Comparison of ENCODE assay signal across 12 mouse cellular contexts in the genomic region with DNA sequence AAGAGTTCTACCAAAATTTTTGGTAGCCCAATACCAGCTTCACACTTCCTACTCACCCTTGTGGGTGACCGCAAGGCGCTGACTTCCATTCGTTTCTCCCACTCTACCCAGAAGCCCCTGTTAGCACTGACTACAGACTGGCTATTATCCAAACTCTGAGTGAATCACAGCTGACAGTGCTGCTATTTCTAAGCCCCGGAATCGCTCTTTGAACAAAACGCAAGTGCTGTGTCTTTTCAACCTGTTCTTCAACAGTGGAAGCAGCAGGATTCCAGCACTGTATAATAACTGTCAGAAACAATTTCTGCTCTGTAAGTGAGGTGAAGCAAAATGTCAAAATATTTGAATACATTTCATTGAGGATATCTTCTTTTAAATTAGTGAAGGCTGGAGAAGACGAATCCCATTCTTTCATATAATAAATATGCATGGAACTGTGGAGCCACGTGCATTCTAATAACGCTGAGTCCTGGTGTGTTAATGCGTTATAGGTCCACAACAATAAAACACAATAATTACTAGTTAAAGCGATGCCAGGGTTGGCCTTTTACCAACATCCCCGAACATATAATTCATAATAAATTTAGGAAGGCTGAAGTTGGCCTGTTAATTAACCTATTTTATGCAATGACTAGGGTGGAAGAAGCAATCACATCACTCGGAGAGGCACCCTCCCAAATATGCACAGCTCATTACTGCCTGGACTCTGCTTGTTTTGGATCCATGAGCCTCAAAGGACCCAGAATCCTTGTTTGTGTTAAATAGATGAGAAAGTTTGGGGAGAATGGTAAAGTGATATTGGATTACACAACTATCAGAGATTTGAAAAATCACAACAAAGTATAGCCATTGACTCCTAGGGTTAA.
A peak's percentile ranks its signal among the peaks of the same experiment; 100 is the strongest.
DNase-seq lines count a peak whose midpoint lies in the region; ATAC-seq lines count a peak whose summit lies in the region.
"Had no signal": no experiment of that assay in that cellular context is flagged by ENCODE, and none has a peak within 500 bp of the region (broad histone marks: within the 10 kb centered on the region; RNA-seq: fewer than 3 reads in every experiment).

No protein-coding gene starts in this region.

- H3K36me3 ChIP-seq in hindbrain, embryonic 14.5 days (replicated peaks; ENCODE audit: control insufficient read depth, insufficient read depth) = no peaks in the 10 kb centered on the region
- H3K36me3 ChIP-seq in hindbrain, embryonic 11.5 days (ENCODE audit: control insufficient read depth, insufficient read depth, low read length) = no peaks in the 10 kb centered on the region
- H3K36me3 ChIP-seq: heart, embryonic 13.5 days; liver, embryonic 15.5 days had no signal

- no peaks in the 10 kb centered on the region for H3K27me3 ChIP-seq in hindbrain, embryonic 14.5 days (ENCODE audit: control insufficient read depth, insufficient read depth, low read length)
- no peaks in the 10 kb centered on the region for H3K27me3 ChIP-seq in hindbrain, embryonic 11.5 days (ENCODE audit: control insufficient read depth, insufficient read depth, low read length)
- H3K27me3 ChIP-seq: heart, embryonic 13.5 days; liver, embryonic 15.5 days had no signal

- ATAC-seq in hindbrain, embryonic 14.5 days (ENCODE audit: low FRiP score) = 0 out of 2 replicates have a peak, but pooled peaks have one; percentile 34
- no peak for ATAC-seq in hindbrain, embryonic 11.5 days (ENCODE audit: low FRiP score)

- H3K9ac ChIP-seq in hindbrain, embryonic 14.5 days = no peak overlapping the region
- H3K9ac ChIP-seq in hindbrain, embryonic 11.5 days (ENCODE audit: low read depth, low read length) = no peak overlapping the region
- H3K9ac ChIP-seq: heart, embryonic 13.5 days; liver, embryonic 15.5 days had no signal

- H3K27ac ChIP-seq in hindbrain, embryonic 14.5 days = no peak overlapping the region
- H3K27ac ChIP-seq in hindbrain, embryonic 11.5 days (ENCODE audit: low read depth, low read length) = no peak overlapping the region
- H3K27ac ChIP-seq: heart, embryonic 13.5 days; liver, embryonic 15.5 days had no signal

- no peaks in the 10 kb centered on the region for H3K9me3 ChIP-seq in hindbrain, embryonic 14.5 days (ENCODE audit: control insufficient read depth, low read length)
- no peaks in the 10 kb centered on the region for H3K9me3 ChIP-seq in hindbrain, embryonic 11.5 days (ENCODE audit: control insufficient read depth, low read length)
- H3K9me3 ChIP-seq: heart, embryonic 13.5 days; liver, embryonic 15.5 days had no signal

- intact Hi-C loops in left cerebral cortex, postnatal 36 days (cut with DNase I) = no loop called here

- H3K4me1 ChIP-seq in hindbrain, embryonic 14.5 days (replicated peaks; ENCODE audit: control insufficient read depth, insufficient read depth, low read length) = 0 out of 2 replicates have a peak, but pooled peaks cover 3% of the 10 kb centered on the region
- H3K4me1 ChIP-seq in hindbrain, embryonic 11.5 days (replicated peaks; ENCODE audit: control insufficient read depth, insufficient read depth, low read length) = no peaks in the 10 kb centered on the region; the same call in 1 of the 2 replicates
- H3K4me1 ChIP-seq: heart, embryonic 13.5 days; liver, embryonic 15.5 days had no signal

- WGBS in hindbrain, embryonic 14.5 days = 44% methylated on average over 13 of the region's 13 CpGs
- WGBS in hindbrain, embryonic 11.5 days = 84% methylated on average over 13 of the region's 13 CpGs

- no peak overlapping the region for H3K4me3 ChIP-seq in hindbrain, embryonic 14.5 days (replicated peaks; ENCODE audit: low read length)
- H3K4me3 ChIP-seq in hindbrain, embryonic 11.5 days (ENCODE audit: low read depth, low read length) = no peak overlapping the region
- H3K4me3 ChIP-seq: heart, embryonic 13.5 days; liver, embryonic 15.5 days had no signal

- DNase-seq in hindbrain, embryonic 14.5 days (ENCODE audit: low spot score) = peak; percentile 44
- DNase-seq in hindbrain, embryonic 11.5 days (ENCODE audit: low spot score) = no peak
- DNase-seq in brain, embryonic 18.5 days (ENCODE audit: low read depth, low spot score) = peak; percentile 10
- DNase-seq in layer of hippocampus, adult 18-20 months (ENCODE audit: low spot score in 2 of 2) = peak; percentile 31 to 68
- DNase-seq in left cerebral cortex, postnatal 36 days (ENCODE audit: low spot score in 2 of 2) = peak; percentile 6 to 14
- DNase-seq in kidney, postnatal 36 days = no peak
- no peak for DNase-seq in thymus, postnatal 14 days
- no peak for DNase-seq in gastrocnemius, postnatal 25 days
- DNase-seq: adrenal gland, adult 2 months; thymus, postnatal 25 days had no signal

- no peak overlapping the region for H3K4me2 ChIP-seq in hindbrain, embryonic 14.5 days (replicated peaks)
- H3K4me2 ChIP-seq in hindbrain, embryonic 11.5 days (replicated peaks; ENCODE audit: low read depth, low read length) = no peak overlapping the region
- H3K4me2 ChIP-seq: heart, embryonic 13.5 days; liver, embryonic 15.5 days had no signal

Comparison
In these comparisons a context has a peak if more than half of its experiments do, and no peak if none do; other contexts are left out.
1. DNase-seq: peak in hindbrain, embryonic 14.5 days (single experiment), brain, embryonic 18.5 days (single experiment), layer of hippocampus, adult 18-20 months (2 of 2) and left cerebral cortex, postnatal 36 days (2 of 2); none in hindbrain, embryonic 11.5 days (single experiment), kidney, postnatal 36 days (0 of 2), thymus, postnatal 14 days (single experiment) and gastrocnemius, postnatal 25 days (single experiment).